Mouse (Mus musculus) urinary bladder, adult 2 months (tissue): ENCODE measurements at regions not wholly inside any gene's neighbourhood (a gene's known extent, or its start where the extent isn't known, plus 50 kb on each side); places are given as distances from the start of the nearest gene placed in this dataset.

Source experiments
- DNase-seq: peaks from one replicate; pipeline ENCODE4 v3.0.0; 2022; ENCODE audit warnings: low spot score

- no peak for DNase-seq
Measured at GRCm38 (mm10) chr16:76718809-76719208, 294.7 kb upstream of the Usp25 start.

GRCm38 (mm10) chr16:76718147-76718546 is 295.4 kb upstream of the Usp25 start:
- no peak for DNase-seq

- no peak for DNase-seq
Measured at GRCm38 (mm10) chr16:76694913-76695312, 318.6 kb upstream of the Usp25 start.

DNA sequence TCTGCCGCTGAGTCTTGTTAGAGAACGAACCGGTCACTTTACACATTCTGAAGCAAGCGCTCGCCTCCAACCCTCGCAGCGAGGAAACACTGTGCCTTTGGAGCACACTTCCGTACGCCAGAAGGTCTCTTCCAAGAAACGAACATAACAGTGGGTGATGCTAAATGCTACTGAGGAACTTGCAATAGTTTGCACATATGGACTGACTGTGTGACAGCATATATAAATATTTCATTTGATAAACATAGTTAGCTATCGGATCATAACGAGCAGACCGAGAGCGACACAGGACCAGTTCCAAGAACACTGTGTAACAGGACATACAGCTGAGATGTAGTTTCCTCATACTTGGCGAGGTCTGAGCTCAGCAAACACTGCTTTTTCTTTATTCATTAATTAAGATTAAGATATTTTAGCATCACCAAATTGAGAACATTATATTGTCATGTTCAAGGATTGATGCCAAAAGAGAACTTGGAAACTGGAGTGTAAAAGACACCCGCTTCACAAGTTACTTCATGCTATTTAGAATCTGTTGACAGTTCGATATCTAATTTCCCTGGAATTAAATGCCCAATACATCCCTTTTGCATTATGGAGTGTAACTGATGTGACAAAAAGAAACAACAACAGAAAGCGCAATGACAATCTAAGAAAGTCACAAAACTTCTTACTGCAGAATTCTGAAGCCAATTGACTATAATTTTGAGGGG is 314.3 kb upstream of the Nrip1 start:
- no peak for DNase-seq

GRCm38 (mm10) chr16:76685562-76685961 is 311.9 kb upstream of the Nrip1 start:
- no peak for DNase-seq

DNA sequence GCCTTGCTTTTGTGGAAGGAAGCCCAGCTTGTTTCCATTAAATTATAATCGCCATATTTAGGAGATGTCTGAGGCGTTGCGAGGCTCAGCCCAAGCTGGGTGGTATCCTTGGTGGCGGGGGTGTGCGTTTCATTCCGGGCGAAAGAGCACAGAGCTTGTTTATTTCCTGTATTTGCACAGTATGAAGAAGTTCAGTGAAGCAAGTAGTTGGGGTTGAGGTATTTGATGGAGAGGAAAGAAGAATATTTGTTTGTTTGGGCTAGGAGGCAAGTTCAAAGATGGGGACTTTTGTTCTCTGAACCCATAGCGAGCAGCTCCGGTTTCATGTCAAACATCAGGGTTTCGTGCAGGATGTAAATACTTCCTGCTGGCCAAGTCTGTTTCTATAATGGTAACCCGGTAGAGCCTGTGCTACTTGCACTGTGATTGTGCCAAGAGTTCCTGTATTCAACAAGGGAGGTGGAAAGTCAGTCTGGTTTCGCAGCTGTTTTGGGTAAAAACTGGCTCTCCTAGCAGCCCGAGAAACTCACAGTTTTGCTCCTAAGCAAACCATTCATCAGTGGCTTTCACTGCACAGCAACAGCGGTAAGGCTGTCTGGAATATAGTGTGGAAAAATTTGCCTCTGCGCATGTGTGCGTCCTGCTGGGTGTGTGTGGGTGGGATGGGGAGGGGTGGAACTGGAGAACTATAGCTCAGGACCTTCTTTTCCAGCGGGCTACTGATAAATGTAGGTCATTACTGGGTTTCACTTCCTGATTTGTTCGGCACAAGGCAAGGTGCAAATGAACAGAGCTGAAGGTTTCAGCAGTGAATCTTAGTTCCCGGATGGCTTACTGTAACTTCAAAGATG is 306.7 kb upstream of the Nrip1 start:
- no peak for DNase-seq

DNA sequence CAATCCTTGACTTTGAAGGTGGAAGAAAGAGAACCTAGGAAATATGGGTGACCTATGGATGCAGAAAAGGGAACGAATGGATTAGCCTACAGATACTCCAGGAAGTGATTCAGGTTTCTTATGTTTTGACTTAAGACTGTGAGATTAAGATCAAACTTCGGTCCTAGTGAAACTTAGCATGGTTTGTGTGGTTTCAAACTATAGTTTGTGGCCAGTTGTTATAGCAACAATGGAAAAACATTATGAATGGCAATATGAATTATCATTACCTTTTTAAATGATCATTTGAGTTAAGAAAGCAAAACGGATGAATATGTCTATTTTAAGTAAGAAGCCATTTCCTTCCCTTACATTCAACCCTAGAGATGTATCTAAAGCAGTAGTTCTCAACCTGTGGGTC is 305.3 kb upstream of the Nrip1 start:
- no peak for DNase-seq

DNA sequence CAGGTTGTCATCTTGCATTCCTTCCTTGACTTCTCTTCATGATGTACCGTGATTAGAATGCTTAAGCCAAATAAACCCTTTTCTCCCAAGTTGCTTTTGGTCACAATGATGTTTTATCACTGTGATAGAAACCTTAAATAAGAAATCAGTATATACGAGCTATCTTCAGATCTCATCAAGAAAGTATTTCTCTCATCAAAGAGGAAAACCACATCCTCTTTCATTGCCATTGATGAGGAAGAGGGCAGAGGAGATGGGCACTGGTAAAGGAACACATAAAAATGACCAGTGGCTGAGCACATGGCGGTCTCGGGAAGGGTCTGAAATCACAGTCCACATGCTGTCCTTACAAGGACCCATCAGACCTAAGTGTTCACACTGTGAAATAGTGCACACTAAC is 296.2 kb upstream of the Nrip1 start:
- DNase-seq: no peak

GRCm38 (mm10) chr16:76667046-76667445 is 293.4 kb upstream of the Nrip1 start:
- no peak for DNase-seq

DNA sequence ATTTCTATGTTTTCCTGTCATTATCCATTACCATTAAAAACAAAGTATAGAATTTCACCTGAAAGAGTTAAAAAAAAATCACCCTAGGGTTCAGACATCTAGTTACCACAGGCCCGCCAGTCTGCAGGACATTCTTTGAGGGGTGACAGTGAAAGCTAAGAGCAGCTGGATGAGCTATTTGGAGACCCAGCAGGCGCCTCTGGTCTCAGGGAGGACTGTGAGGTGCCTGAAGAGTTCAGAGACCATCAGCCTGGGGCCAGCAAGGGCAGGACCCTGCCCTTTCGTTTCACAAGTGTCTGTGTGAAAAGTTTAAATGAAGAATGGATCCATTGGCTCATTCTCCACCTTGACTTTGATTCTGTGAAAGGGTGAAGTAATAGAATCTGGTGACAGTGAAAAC is 281.5 kb upstream of the Nrip1 start:
- no peak for DNase-seq

GRCm38 (mm10) chr16:76644281-76644680 is 270.7 kb upstream of the Nrip1 start:
- DNase-seq: no peak

DNA sequence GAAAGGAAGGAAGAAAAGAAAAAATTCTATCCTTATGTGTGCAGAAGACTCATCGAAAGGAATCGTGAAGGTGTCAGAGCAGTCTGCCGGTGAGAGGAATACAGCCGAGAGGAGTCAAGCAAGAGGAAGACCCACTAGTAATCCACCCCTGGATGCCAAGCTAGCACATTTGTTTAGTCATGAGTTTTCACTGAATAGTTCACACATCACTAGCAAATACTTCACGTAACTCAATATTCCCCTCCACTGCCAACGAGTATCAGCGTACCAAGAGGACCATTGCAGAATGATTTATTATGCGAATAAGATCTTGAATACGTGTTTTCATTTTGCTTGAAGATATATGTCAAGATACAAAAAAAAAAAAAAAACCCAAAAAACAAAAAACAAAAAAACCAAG is 270.2 kb upstream of the Nrip1 start:
- no peak for DNase-seq

GRCm38 (mm10) chr16:76635169-76635568 is 261.5 kb upstream of the Nrip1 start:
- DNase-seq: no peak

DNA sequence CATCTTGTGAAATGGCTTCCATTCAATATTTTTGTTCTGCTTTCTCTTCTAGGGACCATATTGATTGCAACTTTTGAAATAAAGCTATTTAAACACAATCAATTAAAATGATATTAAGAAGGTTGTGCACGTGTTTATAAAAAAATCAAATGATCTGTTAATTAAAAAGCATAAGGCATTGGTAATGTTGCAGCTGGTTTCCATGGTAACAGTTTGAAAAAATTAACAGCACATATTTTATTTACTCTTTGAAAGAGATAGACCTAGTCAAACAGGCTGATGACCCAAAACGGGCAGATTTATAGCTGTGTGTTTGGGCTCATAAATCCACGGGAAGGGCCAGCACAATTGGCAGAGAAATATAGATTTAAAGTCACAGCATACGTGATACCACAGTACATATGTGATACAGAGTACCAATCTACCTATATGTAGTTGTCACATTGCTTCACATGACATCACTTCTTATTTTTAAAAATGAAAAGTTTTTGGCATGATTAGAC is 260.6 kb upstream of the Nrip1 start:
- DNase-seq: no peak

DNA sequence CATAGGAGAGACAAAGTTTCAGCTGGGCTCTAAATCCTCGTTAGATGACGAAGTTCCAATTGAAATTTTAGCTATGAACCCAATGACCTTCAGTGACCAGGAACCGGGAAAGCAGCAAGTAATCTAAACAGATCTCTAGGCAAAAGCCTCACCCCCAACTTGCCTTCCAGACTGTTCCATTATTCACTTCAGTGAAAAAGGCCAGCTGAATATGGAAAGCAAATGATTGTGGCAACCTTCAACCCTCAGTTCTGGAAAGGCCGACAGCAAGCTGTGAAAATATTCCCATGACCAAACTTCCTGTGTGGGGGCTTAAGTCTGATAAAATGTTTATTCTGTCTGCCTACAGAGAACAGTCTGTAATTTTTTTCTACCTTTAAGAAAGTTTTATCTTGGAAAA is 252.5 kb upstream of the Nrip1 start:
- no peak for DNase-seq

- DNase-seq: no peak
Measured at GRCm38 (mm10) chr16:76621715-76622114, 248.1 kb upstream of the Nrip1 start.

DNA sequence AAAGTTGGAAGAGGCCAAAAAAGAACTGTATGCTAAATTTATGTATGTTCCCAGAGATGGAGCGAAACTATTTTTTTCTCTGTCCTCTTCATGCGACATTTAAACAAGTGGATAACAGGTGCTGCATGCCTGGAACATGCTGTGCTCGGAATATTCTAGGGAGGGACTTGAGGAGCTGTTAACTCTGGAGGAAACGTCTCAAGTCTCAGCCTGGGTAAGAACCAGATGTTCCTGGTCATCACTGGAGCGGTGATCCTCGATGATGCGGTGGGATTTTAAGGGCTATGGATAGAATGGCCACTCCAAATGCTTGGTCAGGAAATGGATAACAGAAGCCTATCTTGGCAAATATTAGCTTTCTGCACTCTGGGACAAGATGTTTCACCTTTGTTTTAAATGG is 244.7 kb upstream of the Nrip1 start:
- DNase-seq: no peak

GRCm38 (mm10) chr16:76611061-76611460 is 237.4 kb upstream of the Nrip1 start:
- DNase-seq: no peak

GRCm38 (mm10) chr16:76604914-76605313 is 231.3 kb upstream of the Nrip1 start:
- no peak for DNase-seq

DNA sequence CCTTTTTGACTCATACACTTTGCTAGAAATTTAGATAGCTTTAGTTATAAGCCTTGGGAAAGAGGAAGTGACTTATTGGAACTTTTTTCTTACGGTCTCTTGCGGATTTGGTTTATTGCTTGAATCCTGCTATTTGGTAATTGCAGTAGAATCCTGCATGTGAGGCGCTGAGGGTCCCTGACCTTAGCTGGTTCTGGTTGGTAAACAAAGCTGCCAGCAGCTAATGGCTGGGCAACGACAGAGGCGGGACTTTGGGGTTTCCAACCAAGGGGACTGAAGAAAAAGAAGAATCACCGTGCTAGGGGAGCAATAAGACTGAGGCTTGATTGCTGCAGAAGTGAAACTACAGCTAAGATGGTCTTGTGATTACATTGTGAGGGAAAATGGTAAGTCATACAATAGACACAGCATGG is 230.2 kb upstream of the Nrip1 start:
- no peak for DNase-seq

DNA sequence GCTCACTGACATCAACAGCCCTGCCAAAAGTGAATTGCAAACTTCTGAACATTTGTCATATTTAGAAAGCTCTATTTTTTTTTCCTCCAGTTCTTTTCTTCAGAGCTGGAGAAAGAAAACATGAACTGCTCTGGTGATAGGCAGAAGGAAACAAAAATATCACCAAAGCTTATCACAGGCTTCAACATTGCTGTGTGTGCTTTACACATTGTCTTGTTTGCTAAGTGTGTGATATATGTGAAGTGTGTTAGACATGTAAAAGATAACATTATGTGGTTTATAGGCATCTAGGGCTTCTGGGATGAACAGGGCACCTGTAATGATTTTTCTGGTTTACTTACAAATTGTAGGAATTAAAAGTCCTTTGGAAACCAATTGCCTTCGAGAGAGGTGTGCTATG is 229.8 kb upstream of the Nrip1 start:
- DNase-seq: no peak

GRCm38 (mm10) chr16:76600131-76600530 is 226.5 kb upstream of the Nrip1 start:
- DNase-seq: no peak
